Mouse (Mus musculus) forebrain, embryonic 11.5 days (tissue): ENCODE results near the gene Arpp21. TPM values are rescaled to one million over a fixed set of nuclear protein-coding genes. Genes with fewer than 3 reads are reported as not detected.

ENCODE experiments used
- ATAC-seq: fragments of 200-750 bp; cut with Nextera tagmentation; replicated peaks from 2 replicates; pipeline ENCODE4 v1.8.0; 2017; ENCODE audit warnings: moderate TSS enrichment; ENCODE audit not compliant: low FRiP score
- DNase-seq: peaks from one replicate; pipeline ENCODE4 v3.0.0-alpha.2; 2017; ENCODE audit warnings: low spot score
- H3K27ac ChIP-seq: fragments of 300-500 bp; sonication (generic); 2 replicates; pipeline ENCODE4 v1.5.1; 2014; ENCODE audit warnings: low read depth, low read length
- H3K27me3 ChIP-seq: fragments of 300-500 bp; sonication (generic); 2 replicates; pipeline ENCODE4 v1.6.1; 2014; ENCODE audit warnings: mild to moderate bottlenecking, low read length, mixed read lengths; ENCODE audit not compliant: control insufficient read depth, insufficient read depth
- H3K36me3 ChIP-seq: fragments of 300-500 bp; sonication (generic); 2 replicates; pipeline ENCODE4 v1.6.1; 2014; ENCODE audit warnings: mild to moderate bottlenecking, low read length, moderate library complexity, mixed read lengths; ENCODE audit not compliant: control insufficient read depth, insufficient read depth
- H3K4me1 ChIP-seq: fragments of 300-500 bp; sonication (generic); replicated peaks from 2 replicates; pipeline ENCODE4 v1.6.1; 2014; ENCODE audit warnings: low read length, mixed read lengths; ENCODE audit not compliant: control insufficient read depth, insufficient read depth
- H3K4me2 ChIP-seq: fragments of 300-500 bp; sonication (generic); 2 replicates; pipeline ENCODE4 v1.6.1; 2014; ENCODE audit warnings: low read depth, mild to moderate bottlenecking, low read length, moderate library complexity, mixed read lengths; ENCODE audit not compliant: severe bottlenecking
- H3K4me3 ChIP-seq: fragments of 300-500 bp; sonication (generic); 2 replicates; pipeline ENCODE4 v1.5.1; 2014; ENCODE audit warnings: low read depth, low read length
- H3K9ac ChIP-seq: fragments of 300-500 bp; sonication (generic); 2 replicates; pipeline ENCODE4 v1.6.1; 2014; ENCODE audit warnings: low read length
- H3K9me3 ChIP-seq: fragments of 300-500 bp; sonication (generic); 2 replicates; pipeline ENCODE4 v1.6.1; 2016; ENCODE audit warnings: low read length, mixed read lengths; ENCODE audit not compliant: control insufficient read depth
- WGBS: fragments of 180-500 bp; shearing (Covaris S2); extraction: QIAGEN DNeasy Blood & Tissue Kit; methylation state at CpG from one replicate; pipeline ENCODE4 v1.1.7; 2014; 5-methylcytosine and 5-hydroxymethylcytosine counted together
- polyA plus RNA-seq: library from polyadenylated mRNA; unstranded; fragments of >200 nt; fragmentation: Nextera tagmentation; extraction: Ambion mirVana; gene quantifications from 2 replicates; pipeline ENCODE4 v1.2.1, GENCODE M21; 2014

The Arpp21 gene
- polyA plus RNA-seq, 1 experiment from 2014 or later, result 2.1 TPM

DNA sequence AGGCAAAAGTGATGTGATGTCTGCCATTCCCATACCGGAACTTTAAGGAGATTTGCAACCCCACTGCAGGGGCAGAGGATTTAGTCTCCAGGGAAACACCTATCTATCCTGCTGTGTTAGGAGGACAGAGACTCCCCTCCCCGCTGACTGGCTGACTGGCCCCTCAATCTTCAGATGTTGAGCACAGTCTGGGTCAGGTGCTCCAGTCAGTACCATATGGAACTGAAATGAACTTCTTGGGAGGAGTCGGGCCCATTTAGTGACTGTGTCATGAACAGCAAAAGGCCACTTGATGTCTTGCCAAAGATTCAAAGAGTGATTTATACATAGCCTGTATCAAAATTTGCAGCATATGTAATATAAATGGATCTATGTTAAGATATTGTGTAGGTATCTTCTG is 116.2 kb downstream of the Arpp21 start:
- no peaks in the 10 kb centered on the region for H3K36me3 ChIP-seq
- H3K27me3 ChIP-seq, result peaks cover 4% of the 10 kb centered on the region; the same call in 1 of the 2 replicates
- WGBS, result 40% methylated on average over 3 of the region's 3 CpGs
- H3K9me3 ChIP-seq, result no peaks in the 10 kb centered on the region
- no peak overlapping the region for H3K4me3 ChIP-seq
- no peak for DNase-seq
- peaks cover 7% of the 10 kb centered on the region; the same call in 1 of the 2 replicates for H3K4me1 ChIP-seq
- no peak overlapping the region for H3K27ac ChIP-seq
- no peak overlapping the region for H3K9ac ChIP-seq
- peak overlapping the region; percentile 53; the same call in 1 of the 2 replicates for H3K4me2 ChIP-seq
- ATAC-seq, result no peak

- DNase-seq (no peak), ATAC-seq (peak; percentile 48)
- no peaks in the 10 kb centered on the region for H3K9me3 ChIP-seq
- peak overlapping the region; percentile 53 for H3K4me2 ChIP-seq
- H3K4me3 ChIP-seq, result peak overlapping the region; percentile 23; the same call in 1 of the 2 replicates
- H3K9ac ChIP-seq, result no peak overlapping the region
- H3K36me3 ChIP-seq, result no peaks in the 10 kb centered on the region
- WGBS, result 11% methylated on average over 7 of the region's 7 CpGs
- H3K4me1 ChIP-seq, result peaks cover 7% of the 10 kb centered on the region; the same call in 1 of the 2 replicates
- H3K27me3 ChIP-seq, result peaks cover 4% of the 10 kb centered on the region; the same call in 1 of the 2 replicates
- no peak overlapping the region for H3K27ac ChIP-seq
Observed at GRCm38 (mm10) chr9:112119106-112119433, 116.7 kb downstream of the Arpp21 start.

- 2% methylated on average over 22 of the region's 22 CpGs for WGBS
- H3K9ac ChIP-seq, result peak overlapping the region; percentile 53
- DNase-seq (peak; percentile 67), ATAC-seq (peak; percentile 63)
- peak overlapping the region; percentile 53 for H3K4me2 ChIP-seq
- peaks cover 5% of the 10 kb centered on the region; the same call in 1 of the 2 replicates for H3K4me1 ChIP-seq
- peak overlapping the region; percentile 23 for H3K4me3 ChIP-seq
- H3K36me3 ChIP-seq, result no peaks in the 10 kb centered on the region
- H3K9me3 ChIP-seq, result no peaks in the 10 kb centered on the region
- no peak overlapping the region; the same call in 1 of the 2 replicates for H3K27ac ChIP-seq
- H3K27me3 ChIP-seq, result peaks cover 4% of the 10 kb centered on the region; the same call in 1 of the 2 replicates
Observed at GRCm38 (mm10) chr9:112118411-112119105, 117.2 kb downstream of the Arpp21 start.

- DNase-seq, result no peak
- 16% methylated on average over 15 of the region's 15 CpGs for WGBS
- Histone ChIP-seq H3K27ac (no peak overlapping the region), H3K4me1 (peaks cover 3% of the 10 kb centered on the region; the same call in 1 of the 2 replicates), H3K9ac (peak overlapping the region; percentile 53), H3K4me2 (peak overlapping the region; percentile 53), H3K27me3 (peaks cover 4% of the 10 kb centered on the region; the same call in 1 of the 2 replicates), H3K36me3 (no peaks in the 10 kb centered on the region), H3K4me3 (peak overlapping the region; percentile 23), H3K9me3 (no peaks in the 10 kb centered on the region)
- 0 out of 2 replicates have a peak, but pooled peaks have one; percentile 2 for ATAC-seq
Observed at GRCm38 (mm10) chr9:112117632-112118410, 117.9 kb downstream of the Arpp21 start.

GRCm38 (mm10) chr9:112111610-112112009 is 124.1 kb downstream of the Arpp21 start:
- no peaks in the 10 kb centered on the region for H3K36me3 ChIP-seq
- no peak for DNase-seq
- no peaks in the 10 kb centered on the region for H3K9me3 ChIP-seq

DNA sequence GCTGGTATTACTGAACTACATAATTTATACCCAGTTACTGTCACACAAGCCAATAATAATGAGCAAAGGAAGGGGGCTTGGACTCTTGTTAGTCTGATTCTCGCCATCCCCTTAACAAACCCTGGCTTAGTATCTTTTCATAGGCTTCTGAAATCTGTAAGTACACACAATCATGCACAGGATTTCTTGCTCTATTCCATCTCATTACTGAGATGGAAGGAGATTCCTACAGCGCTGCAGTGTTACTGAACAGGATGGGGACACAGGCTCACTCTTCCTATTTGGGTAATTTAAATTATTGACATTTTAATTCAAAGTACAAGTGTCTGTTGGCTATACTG is 132.9 kb downstream of the Arpp21 start:
- H3K4me2 ChIP-seq, result no peak overlapping the region
- no peaks in the 10 kb centered on the region for H3K27me3 ChIP-seq
- 78% methylated on average over 2 of the region's 2 CpGs for WGBS
- ATAC-seq, result no peak
- no peaks in the 10 kb centered on the region for H3K36me3 ChIP-seq
- DNase-seq, result no peak
- H3K4me3 ChIP-seq, result no peak overlapping the region
- H3K9ac ChIP-seq, result no peak overlapping the region
- H3K9me3 ChIP-seq, result no peaks in the 10 kb centered on the region
- no peaks in the 10 kb centered on the region for H3K4me1 ChIP-seq
- H3K27ac ChIP-seq, result no peak overlapping the region

More at GRCm38 (mm10) chr9:112111610-112112009, 124.1 kb downstream of the Arpp21 start:
- ATAC-seq, result no peak
- 88% methylated on average over 5 of the region's 5 CpGs for WGBS
- no peaks in the 10 kb centered on the region for H3K27me3 ChIP-seq
- H3K4me3 ChIP-seq, result no peak overlapping the region
- no peak overlapping the region for H3K27ac ChIP-seq
- no peak overlapping the region for H3K4me2 ChIP-seq
- H3K4me1 ChIP-seq, result no peaks in the 10 kb centered on the region
- no peak overlapping the region for H3K9ac ChIP-seq

DNA sequence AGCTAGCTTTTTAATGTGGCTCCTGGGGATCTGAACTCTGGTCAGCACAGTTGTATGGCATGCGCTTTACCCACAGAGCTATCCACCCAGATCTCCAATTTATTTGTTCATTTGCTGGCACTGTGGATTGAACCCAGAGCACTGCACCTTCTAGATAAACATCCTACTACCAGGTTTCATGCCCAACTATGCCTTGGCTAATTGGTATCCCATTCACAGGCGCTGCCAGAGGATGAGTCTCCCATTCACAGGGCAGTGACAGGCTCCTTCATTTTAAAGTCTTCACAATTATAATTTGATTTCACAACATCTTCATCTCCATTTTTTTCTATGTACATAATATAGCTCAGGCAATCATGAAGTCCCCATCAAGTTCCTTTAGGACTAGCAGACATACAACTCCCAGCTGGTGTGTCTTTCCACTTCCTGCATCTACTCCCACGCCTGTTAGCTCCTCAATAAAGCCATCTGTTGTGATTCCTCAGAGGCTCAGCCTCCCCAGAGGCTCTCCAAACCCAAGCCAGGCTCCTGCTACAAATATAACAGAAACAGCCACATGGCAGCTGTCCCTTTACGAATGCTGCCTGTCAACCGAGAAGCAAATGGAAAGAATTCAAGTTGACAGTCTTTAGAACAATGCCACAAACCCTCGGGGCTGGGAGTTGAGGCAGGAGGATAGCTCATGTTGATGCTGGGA is 133.4 kb downstream of the Arpp21 start:
- Histone ChIP-seq H3K27me3 (no peaks in the 10 kb centered on the region), H3K27ac (no peak overlapping the region), H3K9me3 (no peaks in the 10 kb centered on the region), H3K36me3 (no peaks in the 10 kb centered on the region), H3K4me2 (no peak overlapping the region), H3K4me3 (no peak overlapping the region), H3K4me1 (no peaks in the 10 kb centered on the region), H3K9ac (no peak overlapping the region)
- DNase-seq (no peak), ATAC-seq (peak; percentile 55)
- WGBS, result 59% methylated on average over 6 of the region's 6 CpGs

DNA sequence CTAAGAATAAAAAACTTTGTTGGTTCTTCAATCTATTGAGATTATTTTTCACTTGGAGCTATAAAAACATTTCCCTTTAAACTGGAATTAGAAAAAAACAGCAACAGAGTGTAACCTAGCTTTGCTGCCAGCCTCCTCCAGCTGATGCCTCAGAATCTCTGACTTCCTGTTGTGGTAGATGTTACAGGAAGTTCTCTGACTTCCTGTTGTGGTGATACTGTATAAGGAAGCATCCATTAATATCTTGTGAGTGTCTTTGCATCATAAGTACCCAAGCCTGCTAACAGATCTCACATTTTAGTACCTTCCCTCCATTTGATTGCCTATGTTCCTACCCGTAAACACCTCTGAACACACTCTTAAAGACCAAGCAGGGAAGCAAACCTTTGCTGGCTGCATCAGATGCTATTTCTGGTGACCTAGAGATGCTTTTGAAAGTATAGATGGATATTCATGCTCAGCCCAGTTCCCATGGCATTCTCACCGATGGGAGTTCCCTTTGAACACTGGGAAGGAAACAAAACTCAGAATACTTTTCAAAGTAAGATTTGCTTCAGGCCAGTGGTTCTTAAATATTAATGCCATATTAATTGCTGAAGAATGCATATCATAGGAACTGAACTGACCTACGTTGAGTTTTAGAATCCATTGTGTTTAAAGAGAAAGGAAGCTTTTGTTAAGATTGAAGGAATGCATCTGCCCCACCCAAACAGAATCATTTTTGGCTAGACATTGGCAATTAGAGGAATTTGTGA is 134.7 kb downstream of the Arpp21 start:
- no peaks in the 10 kb centered on the region for H3K36me3 ChIP-seq
- H3K9ac ChIP-seq, result no peak overlapping the region
- no peak overlapping the region for H3K4me3 ChIP-seq
- H3K4me1 ChIP-seq, result no peaks in the 10 kb centered on the region
- no peak for ATAC-seq
- H3K4me2 ChIP-seq, result no peak overlapping the region
- no peaks in the 10 kb centered on the region for H3K9me3 ChIP-seq
- H3K27me3 ChIP-seq, result no peaks in the 10 kb centered on the region
- no peak for DNase-seq
- WGBS, result 64% methylated on average over 3 of the region's 3 CpGs
- H3K27ac ChIP-seq, result no peak overlapping the region
